Mouse (Mus musculus) regulatory T cell (primary cell): ENCODE data around the gene Pdf.

Experiments used
- in situ Hi-C: fragments of 300-600 bp; cut with MboI, MseI; formaldehyde crosslinking; loops from one replicate; pipeline ENCODE4 v1.15.1; 2025; ENCODE audit warnings: high pct_unique_total_duplicates

Pdf gene

DNA sequence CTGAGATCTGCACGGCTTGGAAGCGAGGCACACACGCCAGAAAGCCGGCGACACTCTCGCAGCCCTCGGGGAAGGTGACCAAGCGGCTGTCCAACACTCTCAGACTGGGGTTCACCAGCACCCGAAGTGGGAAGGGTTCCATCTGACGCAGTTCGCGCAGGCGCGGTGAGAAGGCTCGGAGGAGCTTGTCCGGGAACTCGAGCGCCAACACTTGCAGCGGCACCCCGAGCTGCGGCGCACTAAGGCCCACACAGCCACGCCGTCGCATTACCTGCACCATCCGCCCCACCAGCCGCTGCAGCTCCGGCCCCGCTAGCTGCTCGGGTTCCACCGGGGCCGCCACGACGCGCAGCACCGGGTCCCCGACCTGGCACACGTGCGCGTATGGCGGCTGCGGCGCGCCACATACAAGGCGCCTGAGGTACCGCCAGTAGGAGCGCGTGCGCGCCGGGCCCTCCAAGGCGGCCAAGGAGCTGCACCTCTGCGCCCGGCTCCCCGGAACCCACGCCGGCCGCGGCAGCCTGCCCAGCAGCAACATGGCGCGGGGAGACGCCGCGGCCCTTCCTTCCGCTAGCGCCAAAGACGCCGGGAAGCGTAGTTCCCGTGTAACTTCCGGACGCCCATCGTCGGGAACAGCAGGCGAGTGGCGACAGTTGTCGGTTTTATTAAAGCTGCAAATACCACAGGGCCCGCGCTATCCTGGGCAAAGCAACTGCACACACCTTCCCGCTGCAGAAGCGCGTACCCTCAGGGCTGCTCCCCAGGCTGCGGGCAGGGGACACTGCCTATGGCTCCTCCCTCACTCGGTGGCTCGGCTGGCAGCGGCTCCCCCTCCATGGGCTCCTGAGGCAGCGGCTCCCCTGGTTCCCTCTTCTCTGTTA is at the start of gene Pdf:
Gene Pdf (minus strand): TSS at position 554 of the 881 bp plus-strand sequence.
- in situ Hi-C loops: loop anchor here (10.0 kb wide), 1 partner anchor 814 kb away; no protein-coding TSS in a partner anchor

DNA sequence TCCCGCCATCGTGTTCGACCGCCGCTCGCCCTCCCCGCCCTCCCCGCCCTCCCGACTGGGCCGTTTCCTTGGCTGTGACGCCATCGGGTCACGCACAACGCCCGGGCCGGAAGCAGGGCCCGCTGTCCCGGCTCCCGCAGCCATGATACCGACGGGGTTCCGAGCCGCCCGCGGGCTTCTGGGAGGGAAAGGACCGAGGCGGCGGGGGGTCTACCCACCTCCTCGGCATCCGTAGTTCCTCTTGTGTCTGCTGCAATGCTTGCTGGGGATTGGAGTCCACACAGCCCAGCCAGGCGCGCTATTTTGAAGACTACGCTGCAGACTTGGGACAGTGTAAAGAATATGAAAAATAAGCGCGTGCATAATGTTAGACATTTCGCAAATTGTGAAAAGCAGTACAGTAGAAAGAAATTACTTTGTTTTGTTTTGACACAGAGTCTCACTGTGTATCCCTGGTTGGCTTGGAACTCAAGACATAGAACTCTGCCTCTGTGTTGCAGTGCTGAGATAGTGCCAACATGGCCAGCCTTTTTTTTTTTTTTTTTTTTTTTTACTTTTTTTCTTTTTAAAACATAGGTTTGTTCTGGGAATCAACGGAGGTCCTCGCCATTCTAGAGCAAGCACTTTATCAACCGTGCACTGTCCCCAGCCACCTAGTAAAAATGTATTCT is 48.1 kb upstream of the Pdf start, which contains the start of gene Terf2:
Gene Terf2 (minus strand): TSS at position 182 of the 671 bp plus-strand sequence.
- in situ Hi-C loops: loop anchor here (5.0 kb wide), 1 partner anchor 44 kb away; no protein-coding TSS in a partner anchor

DNA sequence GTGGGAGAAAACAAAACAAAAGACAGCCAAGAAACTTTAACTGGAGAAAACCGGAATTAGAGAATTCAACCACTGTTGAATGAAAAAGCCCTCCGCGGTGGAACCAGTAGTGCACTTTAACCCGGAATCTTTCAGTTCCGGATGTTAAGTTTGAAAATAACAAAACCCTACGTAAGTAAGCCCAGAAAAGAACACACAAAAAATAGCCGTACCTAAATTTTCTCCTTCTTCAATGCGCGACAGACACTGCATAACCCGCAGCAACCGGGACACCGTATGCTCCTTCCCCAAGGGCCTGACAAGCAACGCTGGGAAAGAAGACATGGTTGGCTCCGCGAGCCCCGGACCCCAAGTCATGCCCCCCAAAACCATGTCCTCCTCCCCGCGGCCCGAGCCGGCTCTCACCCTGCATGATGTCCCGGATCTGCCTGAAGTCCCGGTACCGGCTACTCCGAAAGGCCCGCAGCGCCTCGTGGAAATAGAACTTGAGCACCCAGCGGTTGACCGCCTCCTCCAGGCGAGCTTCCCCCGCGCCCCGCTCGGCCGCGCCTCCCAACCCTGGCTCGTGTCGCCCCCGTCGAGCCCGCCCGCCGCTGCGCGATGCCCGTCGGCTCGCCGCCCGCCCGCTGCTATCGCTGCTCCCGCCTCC is 47.4 kb upstream of the Pdf start:
- in situ Hi-C loops: loop anchor here (5.0 kb wide), 1 partner anchor 44 kb away; no protein-coding TSS in a partner anchor

DNA sequence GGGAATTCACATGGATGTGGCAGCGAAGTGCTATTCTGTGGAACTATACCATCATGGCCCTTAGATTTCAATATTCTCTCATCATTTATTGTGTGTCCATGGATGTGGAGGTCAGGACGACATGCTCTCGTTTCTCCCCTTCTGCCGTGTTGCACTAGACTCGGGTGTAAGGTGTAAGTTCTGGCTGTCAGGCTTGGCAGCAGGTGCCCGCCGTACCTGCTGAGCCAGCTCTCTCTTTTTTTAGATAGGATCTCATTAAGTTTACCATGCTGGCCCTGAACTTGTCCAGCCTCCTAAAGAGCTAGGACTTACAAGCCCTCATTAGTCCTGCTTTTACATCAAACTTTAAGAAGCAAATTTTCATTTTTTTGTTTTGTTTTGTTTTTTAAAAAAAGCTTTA is 42.1 kb upstream of the Pdf start:
- in situ Hi-C loops: no loop called here

DNA sequence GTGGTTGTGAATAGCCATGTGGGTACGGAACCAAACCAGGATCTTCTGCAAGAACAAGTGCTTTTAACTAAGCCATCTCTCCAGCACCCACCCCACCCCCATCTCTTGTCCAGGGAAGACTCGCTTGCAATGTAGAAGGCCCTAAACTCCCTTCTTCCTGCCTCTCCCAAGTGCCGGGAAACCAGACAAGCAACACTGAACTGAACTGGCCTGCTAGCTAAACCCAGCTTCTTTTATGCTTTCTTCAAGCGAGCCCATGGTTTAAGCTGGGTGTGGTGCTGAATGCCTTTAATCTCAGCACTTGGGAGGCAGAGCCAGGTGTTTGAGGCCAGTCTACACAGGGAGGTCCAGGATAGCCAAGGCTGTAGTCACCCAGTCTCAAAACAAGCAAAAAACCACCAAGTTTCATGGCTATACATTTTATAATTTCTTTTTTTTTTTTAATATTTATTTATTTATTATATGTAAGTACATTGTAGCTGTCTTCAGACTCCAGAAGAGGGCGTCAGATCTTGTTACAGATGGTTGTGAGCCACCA is 40.2 kb upstream of the Pdf start:
- in situ Hi-C loops: no loop called here

DNA sequence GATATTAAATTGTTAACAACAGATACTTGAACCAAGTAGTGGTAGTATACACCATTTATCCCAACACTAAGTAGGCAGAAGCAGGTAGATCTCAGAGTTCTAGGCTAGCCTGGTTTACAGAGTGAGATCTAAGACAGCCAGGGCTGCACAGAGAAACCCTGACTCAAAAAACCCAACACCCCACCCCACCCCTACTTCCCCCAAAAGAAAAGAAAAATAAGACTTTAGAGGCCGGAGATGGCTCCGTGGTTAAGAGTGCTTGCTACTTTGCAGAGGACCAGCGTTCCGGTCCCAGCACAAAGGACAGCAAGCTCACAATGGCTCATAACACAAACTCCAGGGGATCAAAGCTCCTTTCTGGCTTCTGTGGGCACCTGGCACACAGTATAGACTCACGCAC is 37.6 kb upstream of the Pdf start:
- in situ Hi-C loops: no loop called here

DNA sequence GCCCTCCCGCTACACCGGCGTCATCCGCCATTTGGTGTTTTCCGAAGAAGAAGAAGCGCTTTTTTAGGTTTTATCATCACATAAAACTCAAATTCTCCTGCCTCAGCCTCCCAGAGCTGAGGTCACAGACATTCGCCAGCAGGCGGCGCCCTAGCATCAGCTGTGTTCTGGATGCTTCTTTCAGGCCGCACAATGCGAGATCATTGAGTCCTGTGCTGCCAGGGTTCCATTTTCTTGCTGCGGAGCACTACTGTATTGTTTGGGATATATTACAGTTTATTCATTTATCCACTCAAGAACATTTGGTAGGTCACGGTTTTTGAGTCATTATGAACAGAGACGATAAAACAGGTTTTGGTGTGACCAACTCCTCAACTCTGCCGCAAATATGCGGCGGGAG is 36.9 kb upstream of the Pdf start:
- in situ Hi-C loops: no loop called here

DNA sequence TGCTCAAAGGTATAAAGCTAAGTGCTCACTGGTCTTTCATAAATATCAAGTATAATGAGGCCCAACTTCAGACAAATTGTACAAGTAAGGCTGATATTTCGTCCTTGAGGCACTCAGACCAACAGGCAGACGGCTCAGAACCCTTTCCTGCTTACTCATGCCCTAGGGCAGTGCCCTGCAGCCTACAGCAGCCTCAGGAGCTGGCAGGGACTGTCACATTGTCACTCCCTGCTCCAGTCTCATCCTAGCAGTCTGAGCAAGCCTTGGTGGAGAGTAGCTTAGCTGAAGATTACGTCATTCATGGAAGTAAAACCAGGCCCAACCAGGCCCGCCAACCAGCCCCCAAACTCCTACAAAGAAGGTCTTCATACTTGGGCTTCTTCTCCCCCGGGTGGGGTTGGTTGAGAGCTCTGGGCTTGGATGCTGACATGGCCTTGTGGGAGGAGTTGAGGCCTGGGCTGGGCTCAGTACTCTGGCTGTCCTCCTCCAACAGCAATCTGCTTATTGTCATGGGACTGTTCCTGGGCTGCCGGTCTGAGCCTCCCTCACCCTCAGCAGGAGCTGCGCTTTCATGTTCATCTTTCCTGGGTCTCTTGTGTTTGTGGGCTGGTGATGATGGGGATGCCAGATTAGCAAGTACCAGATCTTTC is 27.9 kb upstream of the Pdf start:
- in situ Hi-C loops: no loop called here

DNA sequence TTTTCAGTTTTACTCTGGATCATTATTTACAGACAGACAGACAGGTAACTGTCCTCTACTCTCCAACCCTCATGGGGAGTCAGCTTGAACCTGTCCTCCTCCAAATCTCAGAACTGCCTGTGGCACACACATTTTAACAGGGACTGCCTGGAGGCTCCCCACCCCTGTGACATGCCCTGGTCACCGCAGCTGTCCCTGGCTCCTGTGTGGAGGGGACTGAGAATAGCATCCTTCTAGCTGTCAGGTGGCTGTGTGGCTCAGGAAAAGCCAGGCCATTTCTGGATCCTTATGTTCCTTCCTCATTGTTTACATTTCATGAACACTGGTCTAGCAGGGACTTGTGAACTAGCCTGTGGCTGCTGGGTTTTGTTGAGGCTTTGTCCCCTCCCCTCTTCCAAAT is 25.7 kb upstream of the Pdf start:
- in situ Hi-C loops: no loop called here

DNA sequence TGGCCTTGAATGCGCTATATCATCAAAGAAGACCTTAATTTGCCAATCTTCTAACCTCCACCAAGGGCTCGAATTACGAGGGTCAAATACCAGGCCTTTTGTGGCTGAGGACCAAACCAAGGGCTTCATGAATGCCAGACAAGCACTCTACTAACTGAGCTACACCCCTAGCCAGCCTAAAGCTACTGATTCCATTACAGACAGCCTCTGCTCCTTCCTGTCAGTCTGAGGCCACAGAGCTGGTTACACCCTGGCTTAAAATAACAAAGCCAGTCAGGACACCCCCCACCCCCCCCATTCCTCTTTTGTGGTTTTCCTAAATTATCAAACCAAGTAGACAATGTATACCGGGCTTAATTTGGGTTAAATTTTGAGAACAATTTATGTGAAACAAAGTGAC is 25.3 kb upstream of the Pdf start:
- in situ Hi-C loops: no loop called here

DNA sequence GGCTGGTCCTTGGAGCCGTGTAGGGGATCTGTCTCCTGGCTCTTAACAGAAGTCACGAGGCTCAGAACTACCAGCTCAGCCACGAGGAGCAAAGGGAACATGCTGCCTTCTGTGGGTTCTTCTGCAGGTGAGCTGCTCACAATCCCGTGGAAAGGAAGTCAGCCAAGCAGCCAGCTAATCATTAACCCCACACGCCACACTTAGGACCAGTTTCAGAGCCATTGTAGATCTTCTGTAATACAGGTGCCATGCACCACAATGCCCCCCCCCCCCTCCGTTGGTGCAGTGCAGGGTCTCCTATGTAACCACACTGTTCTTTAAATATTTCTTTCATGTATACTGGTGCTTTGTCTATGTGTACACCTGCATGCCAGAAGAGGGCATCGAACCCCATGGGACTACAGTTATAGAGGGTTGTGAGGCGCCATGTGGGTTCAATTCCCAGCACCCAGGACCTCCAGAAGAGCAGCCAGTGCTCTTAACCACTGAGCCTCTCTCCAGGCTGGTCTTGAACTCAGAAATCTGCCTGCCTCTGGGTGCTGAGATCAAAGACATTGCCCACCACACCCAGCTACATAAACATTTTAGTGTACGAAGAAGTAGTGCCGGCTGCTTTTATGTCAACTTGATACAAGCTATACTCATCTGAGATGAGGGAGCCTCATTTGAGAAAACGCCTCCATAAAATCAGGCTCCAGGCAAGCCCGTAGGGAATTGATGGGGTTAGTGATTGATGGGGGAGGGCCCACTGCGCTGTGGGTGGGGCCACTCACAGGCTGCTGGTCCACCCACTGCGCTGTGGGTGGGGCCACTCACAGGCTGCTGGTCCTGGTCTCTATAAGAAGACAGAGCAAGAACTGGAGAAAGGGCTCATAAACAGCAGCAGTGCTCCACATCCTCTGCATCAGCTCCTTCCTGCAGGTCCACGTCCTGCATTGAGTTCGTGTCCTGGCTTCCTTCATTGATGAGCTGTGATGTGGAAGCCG is 17.4 kb upstream of the Pdf start, which contains the start of gene Tmed6:
Gene Tmed6 (minus strand): TSS at position 134 of the 986 bp plus-strand sequence.
- in situ Hi-C loops: no loop called here

DNA sequence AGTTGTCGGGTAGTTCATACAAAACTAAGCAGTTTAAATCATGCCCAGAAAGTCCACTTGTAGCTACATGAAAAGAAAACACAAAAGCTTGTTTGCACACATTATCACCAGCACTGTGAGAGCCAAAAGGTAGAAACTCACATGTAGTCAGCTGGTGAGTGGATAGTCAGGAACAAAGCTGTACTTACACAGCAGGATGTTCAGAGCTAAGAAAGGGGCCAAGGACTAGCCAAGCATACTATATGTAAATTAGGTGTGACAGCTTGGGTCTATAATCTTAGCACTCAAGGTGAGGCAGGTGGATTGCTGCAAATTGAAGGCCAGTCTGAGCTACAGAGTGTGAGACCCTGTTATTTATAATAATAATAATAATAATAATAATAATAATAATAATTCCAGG is 14.2 kb upstream of the Pdf start:
- in situ Hi-C loops: no loop called here

DNA sequence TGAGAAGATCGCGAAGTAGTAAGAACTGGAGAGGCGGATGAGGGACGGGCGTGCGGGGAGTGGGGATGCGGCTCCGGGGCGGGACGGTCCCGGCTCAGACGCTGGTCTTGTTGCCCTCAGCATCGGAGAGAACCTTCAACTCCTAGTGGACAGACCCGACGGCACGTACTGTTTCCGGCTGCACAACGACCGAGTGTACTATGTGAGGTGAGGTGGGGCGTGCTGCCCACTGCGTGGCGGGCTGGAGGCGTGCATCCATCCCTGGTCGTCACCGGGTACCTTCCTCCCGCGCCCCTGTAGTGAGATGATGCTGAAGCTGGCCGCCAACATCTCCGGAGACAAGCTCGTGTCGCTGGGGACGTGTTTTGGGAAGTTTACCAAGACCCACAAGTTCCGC is 8.6 kb upstream of the Pdf start:
- in situ Hi-C loops: no loop called here

DNA sequence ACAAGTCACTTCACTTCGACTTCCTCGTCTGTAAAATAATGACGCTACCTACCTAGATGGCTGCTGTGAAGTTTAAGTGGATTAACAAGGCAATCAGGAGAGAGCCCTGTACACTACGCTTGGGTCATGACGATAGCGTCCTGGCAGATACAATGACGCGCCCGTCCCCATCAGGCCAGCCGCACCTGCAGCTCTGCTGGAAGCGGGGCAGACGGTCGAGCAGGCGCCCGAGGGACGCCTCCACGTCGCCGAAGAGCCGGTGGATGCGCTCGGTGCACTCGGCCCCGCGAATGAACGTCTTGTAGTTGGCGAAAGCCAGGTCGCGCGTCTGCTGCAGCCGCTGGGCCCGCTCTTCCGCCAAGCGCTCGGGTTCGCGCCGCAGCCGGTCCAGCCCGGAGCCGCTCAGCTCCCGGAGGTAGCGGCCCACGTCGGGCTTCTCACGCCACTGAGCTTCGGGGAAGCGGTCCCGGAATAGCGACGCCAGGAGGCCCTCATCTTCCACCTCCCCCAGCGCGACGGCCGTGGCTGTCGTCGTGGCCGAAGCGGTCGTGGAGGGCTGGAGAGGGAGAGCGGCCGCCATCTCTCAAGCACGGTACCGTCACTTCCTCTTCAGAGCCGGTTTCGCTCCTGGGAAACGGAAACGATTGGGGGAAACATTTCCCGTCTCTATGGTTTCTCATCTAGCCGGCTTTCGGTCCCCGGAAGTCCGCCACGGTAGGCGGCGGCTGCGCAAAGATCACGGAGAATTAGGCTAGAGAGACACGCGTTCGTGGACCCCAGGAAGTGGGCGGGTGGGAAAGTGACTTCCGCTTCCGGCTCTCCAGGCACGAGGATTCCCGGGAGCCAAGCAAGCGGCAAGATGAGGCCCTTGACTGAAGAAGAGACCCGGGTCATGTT is 7.9 kb upstream of the Pdf start, which contains the start of the genes Cog8 and Nip7:
Gene Cog8 (minus strand): TSS at position 614 of the 897 bp plus-strand sequence.
Gene Nip7 (plus strand): TSS at position 802 of the 897 bp plus-strand sequence.
- in situ Hi-C loops: no loop called here

DNA sequence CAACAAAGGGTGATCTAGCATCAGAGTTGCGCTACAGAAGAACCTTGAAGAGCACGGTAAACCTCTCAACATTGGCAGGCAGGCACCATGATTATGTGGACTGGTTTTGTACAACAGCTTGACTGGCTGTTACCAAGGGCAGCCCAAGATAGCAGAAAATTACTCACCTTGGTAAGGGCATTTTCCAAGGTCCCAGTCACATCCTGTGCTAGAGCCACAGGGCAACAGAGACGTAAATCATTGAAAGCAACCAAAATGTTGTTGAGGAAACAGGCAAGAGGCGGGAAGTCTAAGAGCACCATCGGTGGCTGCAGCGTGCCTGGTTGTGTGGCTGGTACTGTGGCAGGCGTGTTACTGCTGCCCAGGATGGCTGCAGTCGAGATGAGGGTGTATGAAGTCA is 3.6 kb upstream of the Pdf start:
- in situ Hi-C loops: loop anchor here (5.0 kb wide), 1 partner anchor 45 kb away; the partner anchor contains the start of gene Terf2

DNA sequence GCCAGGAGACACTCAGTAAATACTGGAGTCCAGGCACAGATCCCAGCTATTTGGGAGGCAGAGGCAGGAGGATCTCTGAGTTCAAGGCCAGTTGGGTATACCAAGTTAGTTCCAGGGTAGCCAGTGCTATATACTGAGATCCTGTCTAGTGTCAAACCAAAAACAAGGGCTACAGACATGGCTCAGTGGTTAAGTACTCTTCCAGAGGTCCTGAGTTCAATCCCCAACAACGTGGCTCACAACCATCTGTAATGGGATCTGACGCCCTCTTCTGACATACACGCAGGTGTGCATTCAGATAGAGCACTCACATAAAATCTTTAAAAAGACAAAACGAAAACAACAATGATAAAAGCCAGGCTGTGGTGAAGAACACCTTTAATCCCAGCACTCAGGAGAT is 1.1 kb upstream of the Pdf start:
- in situ Hi-C loops: loop anchor here (10.0 kb wide), 1 partner anchor 815 kb away; no protein-coding TSS in a partner anchor

DNA sequence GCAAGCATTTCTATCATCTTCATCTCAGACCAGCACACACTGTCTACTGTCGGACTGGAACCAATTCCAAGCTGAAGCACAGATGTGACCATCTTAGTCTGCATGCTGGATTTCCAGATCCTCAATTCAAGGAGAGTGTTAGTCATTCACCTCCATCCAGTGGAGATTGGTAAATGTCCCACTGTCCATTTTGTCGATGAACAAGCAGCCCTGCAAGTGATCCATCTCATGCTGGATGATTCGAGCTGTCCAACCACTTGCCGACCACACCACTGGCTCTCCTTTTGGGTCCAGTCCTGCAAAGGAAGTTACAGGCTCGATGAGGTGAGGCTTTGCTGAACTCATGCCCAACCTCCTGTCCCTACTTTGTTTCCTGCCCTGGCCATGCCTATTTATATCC is 1.4 kb downstream of the Pdf start:
- in situ Hi-C loops: loop anchor here (10.0 kb wide), 1 partner anchor 812 kb away; no protein-coding TSS in a partner anchor

DNA sequence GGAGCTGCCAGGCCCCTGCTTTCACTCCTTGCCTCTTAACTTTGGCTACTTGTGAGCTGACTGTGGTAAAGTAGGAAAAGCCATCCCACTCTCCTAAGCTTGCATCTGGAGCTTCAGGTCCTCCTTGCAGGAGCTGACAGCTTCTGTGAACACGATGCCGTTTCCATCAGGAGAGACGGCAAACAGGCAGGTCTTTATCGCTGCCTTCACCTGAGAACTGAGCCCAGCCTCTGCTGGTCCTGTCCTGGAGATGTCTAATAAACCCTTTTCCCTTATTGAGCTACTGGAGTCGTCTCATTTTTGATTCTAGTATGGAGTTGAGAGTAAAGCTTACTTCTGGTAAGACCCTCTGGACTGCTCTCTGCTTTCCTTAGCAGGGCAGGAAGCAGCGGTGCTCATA is 2.9 kb downstream of the Pdf start:
- in situ Hi-C loops: loop anchor here (10.0 kb wide), 1 partner anchor 811 kb away; no protein-coding TSS in a partner anchor

DNA sequence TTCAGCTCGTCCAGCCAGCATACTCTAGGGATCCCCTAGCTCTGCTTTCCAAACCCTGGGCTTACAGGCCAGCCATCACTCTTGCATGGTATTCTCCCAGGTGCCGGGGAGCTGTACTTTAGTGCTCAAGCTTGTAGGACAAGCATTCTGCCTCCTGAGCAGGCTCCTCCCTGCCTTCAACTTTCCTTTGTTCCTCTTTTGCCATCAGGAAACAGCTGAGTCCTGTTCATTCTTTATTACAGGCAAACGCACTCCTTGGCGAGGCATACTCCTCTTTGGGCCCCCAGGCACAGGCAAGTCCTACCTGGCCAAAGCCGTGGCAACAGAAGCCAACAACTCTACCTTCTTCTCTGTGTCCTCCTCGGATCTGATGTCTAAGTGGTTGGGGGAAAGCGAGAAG is 7.8 kb downstream of the Pdf start:
- in situ Hi-C loops: loop anchor here (10.0 kb wide), 1 partner anchor 806 kb away; no protein-coding TSS in a partner anchor
